Mouse (Mus musculus): ENCODE results near the gene Fam196b.

The Fam196b gene

GRCm38 (mm10) chr11:34314534-34315379 lies at the start of gene Fam196b:
Gene Fam196b (plus strand): TSS chr11:34314822.
- DNase-seq (ENCODE audit: low spot score): peak; percentile 23

- DNase-seq (ENCODE audit: low spot score): no peak
Observed at GRCm38 (mm10) chr11:34272016-34272415, 42.6 kb upstream of the Fam196b start.

GRCm38 (mm10) chr11:34275941-34276340 lies 38.7 kb upstream of the Fam196b start:
- DNase-seq (ENCODE audit: low spot score): no peak

- DNase-seq (ENCODE audit: low spot score): no peak
Observed at GRCm38 (mm10) chr11:34276363-34277046, 38.1 kb upstream of the Fam196b start.

- DNase-seq (ENCODE audit: low spot score): no peak
Observed at GRCm38 (mm10) chr11:34277047-34277445, 37.6 kb upstream of the Fam196b start.

- no peak for DNase-seq (ENCODE audit: low spot score)
Observed at GRCm38 (mm10) chr11:34284124-34284808, 30.4 kb upstream of the Fam196b start.

- DNase-seq (ENCODE audit: low spot score): no peak
Observed at GRCm38 (mm10) chr11:34290265-34290664, 24.4 kb upstream of the Fam196b start.

- no peak for DNase-seq (ENCODE audit: low spot score)
Observed at GRCm38 (mm10) chr11:34290708-34291107, 23.9 kb upstream of the Fam196b start.

- no peak for DNase-seq (ENCODE audit: low spot score)
Observed at GRCm38 (mm10) chr11:34291304-34291703, 23.3 kb upstream of the Fam196b start.

- DNase-seq (ENCODE audit: low spot score): no peak
Observed at GRCm38 (mm10) chr11:34297698-34298378, 16.8 kb upstream of the Fam196b start.

- DNase-seq (ENCODE audit: low spot score): no peak
Observed at GRCm38 (mm10) chr11:34299550-34299949, 15.1 kb upstream of the Fam196b start.

- DNase-seq (ENCODE audit: low spot score): no peak
Observed at GRCm38 (mm10) chr11:34300064-34300463, 14.6 kb upstream of the Fam196b start.

GRCm38 (mm10) chr11:34306231-34306630 lies 8.4 kb upstream of the Fam196b start:
- DNase-seq (ENCODE audit: low spot score): no peak

- no peak for DNase-seq (ENCODE audit: low spot score)
Observed at GRCm38 (mm10) chr11:34308731-34309130, 5.9 kb upstream of the Fam196b start.

GRCm38 (mm10) chr11:34309360-34309759 lies 5.3 kb upstream of the Fam196b start:
- DNase-seq (ENCODE audit: low spot score): no peak

- no peak for DNase-seq (ENCODE audit: low spot score)
Observed at GRCm38 (mm10) chr11:34311717-34312116, 2.9 kb upstream of the Fam196b start.

- no peak for DNase-seq (ENCODE audit: low spot score)
Observed at GRCm38 (mm10) chr11:34312208-34312607, 2.4 kb upstream of the Fam196b start.

GRCm38 (mm10) chr11:34315383-34315782 lies 761 bp downstream of the Fam196b start:
- DNase-seq (ENCODE audit: low spot score): no peak

GRCm38 (mm10) chr11:34316176-34316575 lies 1.6 kb downstream of the Fam196b start:
- no peak for DNase-seq (ENCODE audit: low spot score)

GRCm38 (mm10) chr11:34317001-34317400 lies 2.4 kb downstream of the Fam196b start:
- DNase-seq (ENCODE audit: low spot score): no peak

- no peak for DNase-seq (ENCODE audit: low spot score)
Observed at GRCm38 (mm10) chr11:34319282-34319681, 4.7 kb downstream of the Fam196b start.

- DNase-seq (ENCODE audit: low spot score): no peak
Observed at GRCm38 (mm10) chr11:34323664-34324063, 9.0 kb downstream of the Fam196b start.

Measured in lung, postnatal 25 days (tissue).